Mouse (Mus musculus): ENCODE measurements around the gene Yes1. TPM values are rescaled to one million over a fixed set of nuclear protein-coding genes. Genes with fewer than 3 reads are reported as not detected.

Gene Yes1
- polyA plus RNA-seq, 1 experiment from 2014 or later, result 25.8 TPM

DNA sequence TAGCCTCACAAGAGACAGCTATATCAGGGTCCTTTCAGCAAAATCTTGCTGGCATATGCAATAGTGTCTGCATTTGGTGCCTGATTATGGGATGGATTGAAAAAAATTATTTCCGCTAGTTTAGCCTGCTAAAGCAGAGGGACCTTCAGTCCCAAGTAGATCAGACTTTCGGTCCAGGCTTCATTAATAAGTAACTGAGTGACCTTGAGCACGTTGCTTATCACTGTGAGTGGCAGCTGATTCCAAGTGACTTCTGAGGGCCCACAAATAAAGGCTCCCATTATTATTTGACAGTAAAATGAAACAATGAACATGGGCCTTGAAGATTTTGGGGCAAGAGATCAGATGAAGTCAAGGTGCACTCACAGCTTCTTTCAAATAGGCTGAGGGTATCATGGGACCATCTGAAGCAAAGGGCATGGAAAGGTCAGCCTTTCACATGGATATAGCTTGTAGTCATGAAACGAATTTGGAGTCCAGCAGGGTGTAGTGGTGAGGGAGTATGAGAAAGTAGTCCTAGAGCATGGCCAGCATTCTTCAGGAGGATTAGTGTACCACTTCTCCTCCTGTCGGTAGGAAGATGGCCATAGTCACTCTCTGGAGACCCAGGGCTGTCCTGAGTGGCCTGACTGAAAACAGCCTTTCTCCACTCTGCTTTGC lies 86.4 kb downstream of the Yes1 start:
- no peak overlapping the region for H3K27ac ChIP-seq
- H3K9me3 ChIP-seq (replicated peaks; ENCODE audit: low read length), result no peaks in the 10 kb centered on the region
- DNase-seq (ENCODE audit: low spot score) (no peak), ATAC-seq (replicated peaks; ENCODE audit: low FRiP score, low read depth) (no peak)
- no peak overlapping the region for H3K4me2 ChIP-seq (ENCODE audit: low read length)
- H3K27me3 ChIP-seq (ENCODE audit: insufficient read depth, low read length), result no peaks in the 10 kb centered on the region
- 65% methylated on average over 5 of the region's 5 CpGs for whole genome bisulfite sequencing
- H3K4me3 ChIP-seq (replicated peaks; ENCODE audit: low read depth, low read length), result no peak overlapping the region
- H3K9ac ChIP-seq (ENCODE audit: low read depth, low read length), result no peak overlapping the region
- TF ChIP-seq CTCF (IDR thresholded peaks at IDR 0.05; ENCODE audit: low read depth), result no peak
- no peaks in the 10 kb centered on the region for H3K36me3 ChIP-seq (ENCODE audit: insufficient read depth, low read length)
- no peaks in the 10 kb centered on the region for H3K4me1 ChIP-seq (replicated peaks; ENCODE audit: insufficient read depth, low read length)

DNA sequence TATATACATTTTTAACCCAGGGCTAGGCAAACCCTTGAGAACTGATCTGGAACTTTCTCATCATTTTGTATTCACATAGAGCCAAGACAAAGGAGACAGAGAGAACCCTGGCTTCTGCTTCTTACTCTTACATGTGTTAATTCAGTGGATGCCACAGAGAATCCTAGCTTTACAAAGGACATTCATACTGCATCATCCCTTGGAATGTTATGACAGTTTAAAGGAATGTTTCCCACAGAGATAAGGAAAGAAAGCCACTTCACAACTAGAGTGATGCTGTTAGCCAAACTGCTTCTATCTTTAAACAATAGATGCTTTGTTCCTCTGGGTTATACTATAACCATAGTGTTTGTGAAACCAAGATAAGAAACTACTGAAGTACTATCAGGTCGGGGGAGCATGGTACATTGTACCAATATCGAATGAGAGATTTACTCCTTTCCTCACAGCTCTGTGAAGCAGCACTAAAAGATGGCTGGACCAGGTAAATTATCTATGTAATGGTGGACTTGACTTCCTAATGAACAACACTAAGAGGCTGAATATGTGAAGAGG lies 95.3 kb downstream of the Yes1 start:
- Histone ChIP-seq H3K9ac (ENCODE audit: low read depth, low read length) (no peak overlapping the region), H3K9me3 (replicated peaks; ENCODE audit: low read length) (no peaks in the 10 kb centered on the region), H3K27ac (no peak overlapping the region), H3K4me1 (replicated peaks; ENCODE audit: insufficient read depth, low read length) (no peaks in the 10 kb centered on the region), H3K36me3 (ENCODE audit: insufficient read depth, low read length) (no peaks in the 10 kb centered on the region), H3K4me3 (replicated peaks; ENCODE audit: low read depth, low read length) (no peak overlapping the region), H3K4me2 (ENCODE audit: low read length) (no peak overlapping the region), H3K27me3 (ENCODE audit: insufficient read depth, low read length) (no peaks in the 10 kb centered on the region)
- DNase-seq (ENCODE audit: low spot score) (no peak), ATAC-seq (replicated peaks; ENCODE audit: low FRiP score, low read depth) (no peak)
- no peak for TF ChIP-seq CTCF (IDR thresholded peaks at IDR 0.05; ENCODE audit: low read depth)
- 78% methylated on average over 2 of the region's 2 CpGs for WGBS

DNA sequence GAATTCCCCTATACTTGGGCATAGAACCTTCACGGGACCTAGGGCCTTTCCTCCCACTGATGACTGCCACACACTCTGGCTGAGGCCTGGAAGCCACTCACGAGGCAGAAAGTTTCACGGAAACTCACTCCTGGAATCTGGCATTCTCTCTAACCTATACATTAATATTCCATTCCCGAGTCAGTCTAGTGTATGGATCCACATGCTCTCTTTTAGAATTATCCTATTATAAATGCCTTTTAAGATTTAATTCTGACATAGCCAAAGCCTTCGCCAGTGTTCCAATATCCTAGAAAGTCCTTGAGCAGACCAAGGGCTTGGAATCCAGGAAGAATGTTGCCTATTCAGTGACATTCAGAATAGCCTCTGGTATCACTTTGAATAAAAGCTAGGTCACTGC lies 100.5 kb downstream of the Yes1 start:
- no peak for TF ChIP-seq CTCF (IDR thresholded peaks at IDR 0.05; ENCODE audit: low read depth)
- Histone ChIP-seq H3K4me3 (replicated peaks; ENCODE audit: low read depth, low read length) (no peak overlapping the region), H3K27me3 (ENCODE audit: insufficient read depth, low read length) (no peaks in the 10 kb centered on the region), H3K9ac (ENCODE audit: low read depth, low read length) (no peak overlapping the region), H3K36me3 (ENCODE audit: insufficient read depth, low read length) (no peaks in the 10 kb centered on the region), H3K4me2 (ENCODE audit: low read length) (no peak overlapping the region), H3K9me3 (replicated peaks; ENCODE audit: low read length) (no peaks in the 10 kb centered on the region), H3K27ac (no peak overlapping the region), H3K4me1 (replicated peaks; ENCODE audit: insufficient read depth, low read length) (no peaks in the 10 kb centered on the region)
- DNase-seq (ENCODE audit: low spot score), result no peak
- no peak for ATAC-seq (replicated peaks; ENCODE audit: low FRiP score, low read depth)
- 71% methylated on average over 5 of the region's 5 CpGs for WGBS

DNA sequence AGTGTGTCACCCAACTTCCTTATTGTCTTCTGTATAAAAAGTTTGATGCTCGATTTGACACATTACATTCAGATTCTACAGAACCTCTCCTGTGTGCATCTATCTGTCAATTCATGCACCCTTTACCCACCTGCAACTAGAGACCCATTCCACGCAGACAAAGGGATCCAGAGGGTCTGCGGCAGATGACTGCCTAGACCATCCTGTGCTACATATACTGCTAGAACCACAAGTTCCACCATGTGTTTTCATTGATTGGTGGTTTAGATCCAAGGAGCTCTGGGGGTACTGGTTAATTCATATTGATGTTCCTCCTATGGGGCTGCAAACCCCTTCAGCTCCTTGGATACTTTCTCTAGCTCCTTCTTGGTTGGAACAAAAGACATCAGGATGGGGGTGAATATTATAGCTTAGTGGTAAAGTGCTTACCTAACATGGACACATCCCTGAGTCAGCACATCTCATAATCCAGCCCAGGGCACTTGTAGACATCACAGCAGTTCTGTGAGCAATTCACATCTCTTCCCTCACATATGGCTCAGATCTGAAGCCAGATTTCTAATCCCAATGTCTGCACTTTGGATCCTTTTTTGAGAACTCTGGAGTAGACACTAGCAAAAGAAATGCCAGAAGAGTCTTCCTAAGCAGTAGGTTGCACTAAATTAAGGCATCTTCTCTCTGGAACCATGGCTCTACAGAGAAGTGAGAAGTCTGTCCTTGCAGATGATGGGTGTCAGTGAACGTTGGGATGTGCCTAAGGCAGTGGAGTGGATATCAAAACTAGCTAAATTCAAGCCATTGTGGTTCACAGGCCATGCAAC lies 101.5 kb downstream of the Yes1 start:
- no peaks in the 10 kb centered on the region for H3K9me3 ChIP-seq (replicated peaks; ENCODE audit: low read length)
- no peak for TF ChIP-seq CTCF (IDR thresholded peaks at IDR 0.05; ENCODE audit: low read depth)
- no peaks in the 10 kb centered on the region for H3K27me3 ChIP-seq (ENCODE audit: insufficient read depth, low read length)
- 0 out of 2 replicates have a peak overlapping the region, but pooled peaks have one; percentile 92 for H3K27ac ChIP-seq
- ATAC-seq (replicated peaks; ENCODE audit: low FRiP score, low read depth), result no peak
- DNase-seq (ENCODE audit: low spot score), result no peak
- no peak overlapping the region for H3K9ac ChIP-seq (ENCODE audit: low read depth, low read length)
- H3K4me2 ChIP-seq (ENCODE audit: low read length), result peak overlapping the region; percentile 67; the same call in 1 of the 2 replicates
- H3K4me3 ChIP-seq (replicated peaks; ENCODE audit: low read depth, low read length), result no peak overlapping the region
- no peaks in the 10 kb centered on the region for H3K4me1 ChIP-seq (replicated peaks; ENCODE audit: insufficient read depth, low read length)
- WGBS, result 66% methylated on average over 4 of the region's 4 CpGs
- no peaks in the 10 kb centered on the region for H3K36me3 ChIP-seq (ENCODE audit: insufficient read depth, low read length)

DNA sequence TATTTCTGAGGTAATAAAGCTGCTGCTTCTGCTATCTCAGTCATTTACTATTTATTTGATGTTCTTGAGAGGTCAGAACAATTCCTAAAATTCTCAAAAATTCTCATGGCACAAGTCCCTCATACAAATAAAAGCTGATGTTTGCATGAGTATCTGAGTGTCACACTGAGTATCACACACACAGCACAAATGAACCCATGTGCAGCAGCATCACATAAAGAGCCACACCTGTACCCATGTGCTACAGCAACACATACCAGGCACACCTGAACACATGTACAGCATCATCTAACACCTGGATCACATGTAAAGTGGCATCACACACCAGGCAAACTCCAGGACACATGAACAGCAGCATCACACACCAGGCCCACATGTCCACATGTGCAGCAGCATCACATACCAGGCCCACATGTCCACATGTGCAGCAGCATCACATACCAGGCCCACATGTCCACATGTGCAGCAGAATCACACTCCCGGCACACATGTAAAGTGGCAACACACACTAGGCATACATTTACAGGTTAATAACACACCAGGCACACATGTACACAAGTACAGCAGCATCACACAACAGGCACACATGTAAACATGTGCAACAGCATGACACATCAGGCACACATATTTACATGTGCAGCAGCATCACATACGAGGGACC lies 102.2 kb downstream of the Yes1 start:
- H3K27ac ChIP-seq, result peak overlapping the region; percentile 92
- peak overlapping the region; percentile 56 for H3K4me3 ChIP-seq (replicated peaks; ENCODE audit: low read depth, low read length)
- DNase-seq (ENCODE audit: low spot score) (peak; percentile 19), ATAC-seq (replicated peaks; ENCODE audit: low FRiP score, low read depth) (peak; percentile 29)
- H3K4me1 ChIP-seq (replicated peaks; ENCODE audit: insufficient read depth, low read length), result no peaks in the 10 kb centered on the region
- no peaks in the 10 kb centered on the region for H3K36me3 ChIP-seq (ENCODE audit: insufficient read depth, low read length)
- TF ChIP-seq CTCF (IDR thresholded peaks at IDR 0.05; ENCODE audit: low read depth), result no peak
- no peaks in the 10 kb centered on the region for H3K27me3 ChIP-seq (ENCODE audit: insufficient read depth, low read length)
- WGBS, result 13% methylated on average over 2 of the region's 2 CpGs
- peak overlapping the region; percentile 67 for H3K4me2 ChIP-seq (ENCODE audit: low read length)
- H3K9ac ChIP-seq (ENCODE audit: low read depth, low read length), result peak overlapping the region; percentile 69
- no peaks in the 10 kb centered on the region for H3K9me3 ChIP-seq (replicated peaks; ENCODE audit: low read length)

All from kidney, postnatal 0 days (tissue).